Mouse (Mus musculus) midbrain, embryonic 16.5 days (tissue): ENCODE results near the gene Eif4g2. TPM values are rescaled to one million over a fixed set of nuclear protein-coding genes. Genes with fewer than 3 reads are reported as not detected.

Experiments used
- ATAC-seq: fragments of 200-750 bp; cut with Nextera tagmentation; 2 replicates; pipeline ENCODE4 v1.8.0; 2017; ENCODE audit warnings: moderate TSS enrichment
- H3K27ac ChIP-seq: fragments of 300-500 bp; sonication (generic); 2 replicates; pipeline ENCODE4 v1.5.1; 2014; ENCODE audit warnings: mild to moderate bottlenecking, low read length, mixed read lengths
- H3K27me3 ChIP-seq: fragments of 300-500 bp; sonication (generic); 2 replicates; pipeline ENCODE4 v1.6.1; 2014; ENCODE audit warnings: low read depth, low read length, mixed read lengths; ENCODE audit not compliant: control insufficient read depth, insufficient read depth
- H3K36me3 ChIP-seq: fragments of 300-500 bp; sonication (generic); 2 replicates; pipeline ENCODE4 v1.6.1; 2014; ENCODE audit warnings: mild to moderate bottlenecking, low read length, moderate library complexity, mixed read lengths; ENCODE audit not compliant: control insufficient read depth, insufficient read depth
- H3K4me1 ChIP-seq: fragments of 300-500 bp; sonication (generic); 2 replicates; pipeline ENCODE4 v1.6.1; 2014; ENCODE audit warnings: mild to moderate bottlenecking, low read length, mixed read lengths; ENCODE audit not compliant: control insufficient read depth, insufficient read depth
- H3K4me2 ChIP-seq: fragments of 300-500 bp; sonication (generic); 2 replicates; pipeline ENCODE4 v1.6.1; 2014; ENCODE audit warnings: mild to moderate bottlenecking, low read length, mixed read lengths
- H3K4me3 ChIP-seq: fragments of 300-500 bp; sonication (generic); 2 replicates; pipeline ENCODE4 v1.5.1; 2014; ENCODE audit warnings: low read depth, mild to moderate bottlenecking, low read length, moderate library complexity, mixed read lengths
- H3K9ac ChIP-seq: fragments of 300-500 bp; sonication (generic); 2 replicates; pipeline ENCODE4 v1.6.1; 2014; ENCODE audit warnings: low read depth, low read length, mixed read lengths
- H3K9me3 ChIP-seq: fragments of 300-500 bp; sonication (generic); replicated peaks from 2 replicates; pipeline ENCODE4 v1.6.1; 2014; ENCODE audit warnings: mild to moderate bottlenecking, low read length, mixed read lengths; ENCODE audit not compliant: control insufficient read depth, poor library complexity, severe bottlenecking
- WGBS: fragments of 180-500 bp; shearing (Covaris S2); extraction: QIAGEN DNeasy Blood & Tissue Kit; methylation state at CpG from one replicate; pipeline ENCODE4 v1.1.7; 2014; 5-methylcytosine and 5-hydroxymethylcytosine counted together
- polyA plus RNA-seq: library from polyadenylated mRNA; unstranded; fragments of >200 nt; fragmentation: Nextera tagmentation; extraction: Ambion mirVana; gene quantifications from 2 replicates; pipeline ENCODE4 v1.2.1, GENCODE M21; 2015

Gene Eif4g2
- 1,168 and 1,270 TPM in 2 replicates for polyA plus RNA-seq

- Histone ChIP-seq H3K4me3 (peak within 1 kb of the TSS; percentile 70), H3K36me3 (peaks cover 16% of the 10 kb centered on the region), H3K4me1 (peaks cover 30% of the 10 kb centered on the region), H3K27ac (peak within 1 kb of the TSS; percentile 100), H3K4me2 (peak within 1 kb of the TSS; percentile 86), H3K27me3 (no peaks in the 10 kb centered on the region), H3K9ac (peak within 1 kb of the TSS; percentile 98), H3K9me3 (no peaks in the 10 kb centered on the region)
- ATAC-seq, result peak; percentile 99
- WGBS, result under 1% methylated on average over 69 of the region's 70 CpGs
Measured at GRCm38 (mm10) chr7:111082822-111083732, at the start of gene Eif4g2. Gene Eif4g2, minus strand, starts transcription at chr7:111083030.

GRCm38 (mm10) chr7:111132596-111132995, 49.8 kb upstream of the Eif4g2 start:
- no peak overlapping the region for H3K4me3 ChIP-seq
- no peak overlapping the region for H3K9ac ChIP-seq
- H3K27ac ChIP-seq, result no peak overlapping the region
- no peaks in the 10 kb centered on the region for H3K9me3 ChIP-seq
- no peaks in the 10 kb centered on the region for H3K36me3 ChIP-seq
- 63% methylated on average over 2 of the region's 2 CpGs for WGBS
- no peaks in the 10 kb centered on the region for H3K4me1 ChIP-seq
- no peak overlapping the region for H3K4me2 ChIP-seq
- no peaks in the 10 kb centered on the region for H3K27me3 ChIP-seq
- no peak for ATAC-seq

DNA sequence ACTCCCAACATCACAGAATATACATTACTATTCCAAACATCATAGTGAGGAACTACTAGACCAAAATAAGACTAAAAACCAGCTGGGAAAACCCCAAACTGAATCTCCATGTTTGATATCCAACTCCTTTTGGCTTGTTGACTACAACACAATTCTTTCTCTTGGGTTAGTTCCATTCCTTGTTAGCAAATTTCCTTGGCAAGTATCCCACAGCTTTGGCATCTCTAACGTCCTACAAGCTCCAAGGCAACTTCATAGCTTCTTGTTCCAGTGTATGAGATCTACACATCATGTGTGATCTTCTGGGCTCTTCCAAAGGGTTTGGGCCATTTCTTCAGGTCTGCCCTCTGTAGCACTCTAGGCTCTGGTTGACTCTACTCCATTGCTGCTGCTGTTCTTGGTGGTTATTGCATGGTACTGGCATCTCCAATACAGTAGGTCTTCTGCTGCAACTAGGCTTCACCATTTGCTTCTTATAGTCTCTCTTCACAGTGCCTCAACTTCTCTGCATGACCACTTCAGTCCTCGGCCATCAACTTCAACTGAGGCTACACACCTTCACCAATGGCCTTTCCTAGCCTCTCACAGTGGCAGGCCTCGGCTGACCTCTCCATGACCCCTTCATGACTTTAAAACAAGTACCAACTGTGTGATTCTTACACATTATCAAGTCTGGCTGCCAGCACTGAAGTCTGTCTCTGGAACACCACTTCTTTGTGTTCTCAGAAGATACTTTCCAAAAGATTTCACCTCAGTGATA, 44.0 kb upstream of the Eif4g2 start:
- Histone ChIP-seq H3K4me3 (no peak overlapping the region), H3K9me3 (no peaks in the 10 kb centered on the region), H3K36me3 (no peaks in the 10 kb centered on the region), H3K27ac (no peak overlapping the region), H3K27me3 (no peaks in the 10 kb centered on the region), H3K4me2 (no peak overlapping the region), H3K9ac (no peak overlapping the region), H3K4me1 (peaks cover 8% of the 10 kb centered on the region; the same call in 1 of the 2 replicates)
- 81% methylated on average over 3 of the region's 3 CpGs for WGBS
- ATAC-seq, result no peak

DNA sequence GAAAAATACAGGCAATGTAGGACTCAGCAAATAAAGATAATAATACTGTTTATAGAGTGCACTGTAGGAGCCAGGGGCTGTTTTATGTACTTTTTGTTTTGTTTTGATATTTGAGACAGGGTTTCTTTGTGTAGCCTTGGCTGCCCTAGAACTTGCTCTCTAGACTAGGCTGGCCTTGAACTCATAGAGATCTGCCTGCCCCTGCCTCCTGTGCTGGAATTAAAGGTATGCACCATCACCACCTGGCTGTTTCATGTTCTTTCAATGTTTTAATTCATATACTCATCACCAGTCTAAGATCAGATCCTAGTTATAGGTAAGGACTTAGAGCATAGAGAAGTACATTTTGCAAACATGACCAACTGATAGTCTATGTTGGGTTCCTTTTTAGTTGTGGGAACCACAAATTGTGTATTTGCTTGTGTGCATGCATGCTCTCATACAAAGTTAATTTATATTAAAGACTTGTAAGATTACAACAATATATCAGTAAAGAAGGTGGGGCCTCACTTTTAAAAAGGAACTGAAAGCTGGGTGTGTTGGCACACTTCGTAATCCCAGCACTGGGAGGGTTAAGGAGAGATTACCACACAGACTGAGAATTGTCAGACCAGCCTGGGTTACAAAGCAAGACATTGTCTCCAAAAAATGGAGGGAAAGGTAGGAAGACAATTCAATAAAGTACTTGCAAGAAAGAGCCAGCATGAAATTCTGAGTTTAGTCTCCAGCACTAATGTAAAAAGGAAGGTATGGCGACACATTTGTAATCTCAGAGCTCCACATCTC, 41.1 kb upstream of the Eif4g2 start:
- H3K9me3 ChIP-seq, result no peaks in the 10 kb centered on the region
- no peaks in the 10 kb centered on the region for H3K27me3 ChIP-seq
- ATAC-seq, result no peak
- H3K9ac ChIP-seq, result no peak overlapping the region
- no peaks in the 10 kb centered on the region for H3K36me3 ChIP-seq
- H3K4me2 ChIP-seq, result 0 out of 2 replicates have a peak overlapping the region, but pooled peaks have one; percentile 9
- H3K27ac ChIP-seq, result no peak overlapping the region
- WGBS, result 98% methylated on average over 2 of the region's 2 CpGs
- H3K4me3 ChIP-seq, result no peak overlapping the region
- H3K4me1 ChIP-seq, result peaks cover 13% of the 10 kb centered on the region

- no peaks in the 10 kb centered on the region for H3K27me3 ChIP-seq
- H3K4me1 ChIP-seq, result peaks cover 13% of the 10 kb centered on the region
- no peaks in the 10 kb centered on the region for H3K36me3 ChIP-seq
- peak; percentile 99 for ATAC-seq
- no peaks in the 10 kb centered on the region for H3K9me3 ChIP-seq
- H3K4me2 ChIP-seq, result peak overlapping the region; percentile 87
- 1% methylated on average over 44 of the region's 44 CpGs for WGBS
- H3K4me3 ChIP-seq, result peak overlapping the region; percentile 55
- peak overlapping the region; percentile 100 for H3K27ac ChIP-seq
- peak overlapping the region; percentile 70 for H3K9ac ChIP-seq
Measured at GRCm38 (mm10) chr7:111122531-111123130, 39.8 kb upstream of the Eif4g2 start.

DNA sequence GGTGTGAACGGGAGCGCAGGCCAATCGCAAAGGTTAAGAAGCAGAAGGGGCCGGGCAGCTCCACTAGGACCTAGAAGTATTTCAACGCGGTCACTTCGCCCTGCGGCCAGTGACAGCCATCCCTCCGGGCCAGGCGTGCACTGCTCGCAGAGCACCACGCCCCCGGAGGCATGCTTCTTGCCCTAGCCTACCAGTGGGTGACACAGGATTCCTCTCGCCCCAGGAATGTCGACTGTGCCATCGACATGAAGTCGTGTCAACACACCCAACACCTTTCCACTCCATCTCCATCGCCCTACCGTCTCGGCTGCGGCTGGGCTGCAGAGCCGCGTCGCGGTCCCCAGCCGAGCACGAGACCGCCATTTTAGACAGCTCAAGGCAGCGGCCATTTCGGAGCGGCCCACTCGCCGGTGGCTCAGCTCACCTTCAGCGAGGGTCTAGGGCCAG, 39.3 kb upstream of the Eif4g2 start:
- Histone ChIP-seq H3K4me1 (peaks cover 13% of the 10 kb centered on the region), H3K27ac (peak overlapping the region; percentile 100), H3K4me3 (peak overlapping the region; percentile 55), H3K36me3 (no peaks in the 10 kb centered on the region), H3K9ac (peak overlapping the region; percentile 70), H3K9me3 (no peaks in the 10 kb centered on the region), H3K27me3 (no peaks in the 10 kb centered on the region), H3K4me2 (peak overlapping the region; percentile 83)
- ATAC-seq, result peak; percentile 89
- under 1% methylated on average over 34 of the region's 34 CpGs for WGBS

GRCm38 (mm10) chr7:111121522-111121921, 38.7 kb upstream of the Eif4g2 start:
- WGBS, result 30% methylated on average over 9 of the region's 9 CpGs
- Histone ChIP-seq H3K9ac (peak overlapping the region; percentile 70), H3K27me3 (no peaks in the 10 kb centered on the region)

GRCm38 (mm10) chr7:111109561-111109960, 26.7 kb upstream of the Eif4g2 start:
- H3K27me3 ChIP-seq, result no peaks in the 10 kb centered on the region
- no peak for ATAC-seq
- H3K4me3 ChIP-seq, result no peak overlapping the region
- no peaks in the 10 kb centered on the region for H3K9me3 ChIP-seq
- no peak overlapping the region for H3K27ac ChIP-seq
- H3K36me3 ChIP-seq, result 0 out of 2 replicates have a peak, but pooled peaks cover 6% of the 10 kb centered on the region
- H3K4me1 ChIP-seq, result no peaks in the 10 kb centered on the region
- H3K4me2 ChIP-seq, result no peak overlapping the region
- WGBS, result 72% methylated on average over 2 of the region's 2 CpGs
- no peak overlapping the region for H3K9ac ChIP-seq

More at GRCm38 (mm10) chr7:111121522-111121921, 38.7 kb upstream of the Eif4g2 start:
- H3K9me3 ChIP-seq, result no peaks in the 10 kb centered on the region
- H3K4me1 ChIP-seq, result peaks cover 13% of the 10 kb centered on the region
- H3K27ac ChIP-seq, result peak overlapping the region; percentile 100
- ATAC-seq, result no peak
- peak overlapping the region; percentile 83 for H3K4me2 ChIP-seq
- no peaks in the 10 kb centered on the region for H3K36me3 ChIP-seq
- peak overlapping the region; percentile 55 for H3K4me3 ChIP-seq
